Mouse (Mus musculus) CD4-positive, CD25-positive, alpha-beta regulatory T cell (primary cell): ENCODE measurements around the gene Ncaph. TPM values are rescaled to one million over a fixed set of nuclear protein-coding genes. Genes with fewer than 3 reads are reported as not detected.

Experiments used
- polyA plus RNA-seq: library from polyadenylated mRNA; unstranded; fragments of 100-300 nt; shearing (Covaris generic); gene quantifications from one replicate; pipeline ENCODE4 v1.2.1, GENCODE M21; 2017

Ncaph gene
- 5.5 TPM for polyA plus RNA-seq

DNA sequence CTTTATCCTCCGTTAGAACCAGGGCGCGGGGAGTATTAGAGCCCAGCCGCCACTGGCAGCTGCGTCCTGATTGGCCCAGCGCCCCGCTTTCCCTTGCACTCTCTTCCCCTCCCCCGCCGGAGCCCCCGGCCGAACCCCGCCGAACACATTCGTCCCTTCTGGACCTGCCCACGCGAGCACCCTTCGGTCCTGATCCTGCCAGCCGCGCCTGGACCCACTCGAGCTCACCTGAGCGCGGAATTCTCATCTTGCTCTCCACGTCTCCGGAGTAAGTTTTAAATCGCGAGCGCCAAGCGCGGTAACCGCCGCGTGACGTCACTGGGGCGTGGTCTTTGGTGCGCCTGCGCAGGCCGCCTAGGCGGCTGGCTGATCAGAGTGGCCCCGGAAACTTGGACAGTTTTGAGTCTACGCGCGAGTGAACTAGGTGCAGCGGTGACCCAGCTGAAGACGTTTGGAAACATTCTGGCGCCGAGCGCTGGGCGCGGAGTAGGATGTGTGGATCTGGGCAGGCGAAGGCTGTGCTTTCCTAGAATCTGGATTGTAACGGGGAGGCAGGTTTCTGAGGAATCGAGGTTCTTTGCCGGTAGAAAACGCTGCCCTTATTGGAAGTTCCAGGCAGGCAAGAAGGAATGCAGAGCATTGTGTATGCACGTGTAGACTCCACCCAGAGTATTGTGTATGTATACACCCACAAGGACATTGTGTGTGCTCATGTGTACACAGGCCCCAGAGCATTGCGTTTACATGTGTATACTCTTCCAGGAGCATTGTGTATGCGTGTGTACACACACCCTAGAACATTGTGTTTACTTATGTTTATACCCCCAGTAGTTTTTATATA, at the start of gene Ncaph:
Gene Ncaph, minus strand, starts transcription at position 334 of the 841 bp plus-strand sequence.

DNA sequence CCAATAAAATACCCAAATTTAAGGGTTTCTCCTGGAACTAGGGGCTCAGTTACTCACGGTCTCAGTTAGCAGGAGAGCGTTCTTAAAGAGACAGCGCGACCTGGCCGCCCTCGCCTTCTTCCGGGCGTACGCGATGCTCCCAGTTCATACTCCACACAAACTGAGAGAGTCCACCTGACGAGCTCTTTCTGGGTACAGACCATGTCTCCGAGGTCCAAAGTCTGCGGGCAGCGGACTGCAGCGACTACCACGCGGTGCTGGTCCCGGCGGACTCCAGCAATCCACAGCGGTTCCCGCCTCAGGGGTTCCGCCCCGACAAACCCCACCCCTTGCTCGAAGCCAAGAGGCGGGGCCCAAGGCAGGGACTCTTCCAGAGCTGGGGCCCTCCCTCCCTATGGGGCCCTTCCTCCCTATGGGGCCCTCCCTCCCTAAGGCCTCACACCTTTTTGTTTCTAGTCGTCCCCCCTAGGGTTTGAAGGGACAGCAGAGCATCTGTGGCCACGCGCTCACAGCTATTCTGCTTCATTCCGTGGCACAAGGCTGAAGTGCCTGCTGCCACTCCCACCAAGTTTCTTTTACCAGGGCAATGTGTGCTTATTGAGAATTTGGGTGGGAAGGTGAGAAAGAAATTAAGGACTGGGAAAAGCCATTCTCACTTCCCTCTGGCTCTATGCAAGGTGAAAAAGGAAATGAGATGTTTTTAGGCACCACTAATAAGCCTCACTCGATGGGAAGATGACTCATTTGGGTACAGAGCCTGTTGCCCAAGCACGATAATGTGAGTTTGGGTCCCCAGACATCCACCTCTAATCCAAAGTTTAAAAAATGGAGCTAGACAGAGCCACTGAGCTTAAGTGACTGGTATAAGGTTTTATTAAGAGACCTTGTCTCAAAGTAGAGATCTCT, 9.7 kb upstream of the Ncaph start, which contains the start of gene Itpripl1:
Gene Itpripl1, minus strand, starts transcription at position 285 of the 906 bp plus-strand sequence.

DNA sequence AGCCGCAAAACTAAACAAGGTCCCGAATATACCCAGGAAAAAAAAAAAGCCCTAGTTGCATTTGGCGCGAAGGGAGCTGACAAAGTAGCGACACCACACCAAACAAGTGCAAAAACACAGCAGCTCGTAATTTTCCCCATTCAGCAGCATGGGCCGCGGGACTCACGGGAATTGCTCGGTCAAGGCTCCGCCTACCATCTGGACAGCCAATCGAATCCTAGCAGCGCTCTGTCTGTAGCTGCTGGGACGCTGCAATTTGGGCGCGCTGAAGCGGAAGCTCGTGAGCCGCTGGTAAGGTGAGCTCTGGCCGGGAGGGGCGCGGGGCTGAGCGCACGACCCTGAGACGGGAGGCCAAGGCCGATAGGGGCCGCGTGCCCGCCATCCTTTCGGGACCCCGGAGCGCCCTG, 63.3 kb downstream of the Ncaph start, which contains the start of gene Blvra:
Gene Blvra, plus strand, starts transcription at position 231 of the 407 bp plus-strand sequence.

Other genes with a start within 250 kb of the Ncaph start
- 60.0 TPM for gene Sppl2a, start 200.7 kb downstream of the Ncaph start, polyA plus RNA-seq
- gene Ap4e1, start 125.2 kb downstream of the Ncaph start, polyA plus RNA-seq, result 18.0 TPM
- 68.6 TPM for gene Blvra, start 63.3 kb downstream of the Ncaph start, polyA plus RNA-seq
- gene Itpripl1, start 9.5 kb upstream of the Ncaph start, polyA plus RNA-seq, result 5.3 TPM
- 1.3 TPM for gene 1810024B03Rik, start 74.3 kb upstream of the Ncaph start, polyA plus RNA-seq
- gene Snrnp200, start 74.4 kb upstream of the Ncaph start, polyA plus RNA-seq, result 95.4 TPM
- gene Ciao1, start 113.9 kb upstream of the Ncaph start, polyA plus RNA-seq, result 76.9 TPM
- 48.9 TPM for gene Tmem127, start 114.0 kb upstream of the Ncaph start, polyA plus RNA-seq
- gene Stard7, start 136.3 kb upstream of the Ncaph start, polyA plus RNA-seq, result 96.8 TPM
- 433 TPM for gene Dusp2, start 202.2 kb upstream of the Ncaph start, polyA plus RNA-seq
- 0.44 TPM for gene Astl, start 204.7 kb upstream of the Ncaph start, polyA plus RNA-seq
- 0.07 TPM for gene Adra2b, start 229.3 kb upstream of the Ncaph start, polyA plus RNA-seq